Mouse (Mus musculus) small intestine, adult 2 months (tissue): ENCODE measurements around the gene Eral1.

ENCODE experiments used
- CTCF ChIP-seq: fragments of 200-500 bp; IDR thresholded peaks from 2 replicates; pipeline ENCODE4 v1.5.1; 2012; ENCODE audit warnings: low read depth, mild to moderate bottlenecking, control low read depth, inconsistent platforms, low read length, moderate library complexity, mixed read lengths; ENCODE audit not compliant: insufficient replicate concordance, insufficient read length; ENCODE audit errors: extremely low read depth
- POLR2A ChIP-seq: fragments of 200-500 bp; IDR thresholded peaks from 2 replicates; pipeline ENCODE4 v1.6.1; 2012; ENCODE audit warnings: low read depth, mild to moderate bottlenecking, control low read depth, inconsistent platforms, low read length, moderate library complexity

GRCm38 (mm10) chr11:78079961-78080921 lies at the start of gene Eral1:
- TF ChIP-seq CTCF (no peak), POLR2A (peak; percentile 56; the same call in 1 of the 2 replicates)
